Mouse (Mus musculus): ENCODE measurements around the gene Dtnbp1.

DNA sequence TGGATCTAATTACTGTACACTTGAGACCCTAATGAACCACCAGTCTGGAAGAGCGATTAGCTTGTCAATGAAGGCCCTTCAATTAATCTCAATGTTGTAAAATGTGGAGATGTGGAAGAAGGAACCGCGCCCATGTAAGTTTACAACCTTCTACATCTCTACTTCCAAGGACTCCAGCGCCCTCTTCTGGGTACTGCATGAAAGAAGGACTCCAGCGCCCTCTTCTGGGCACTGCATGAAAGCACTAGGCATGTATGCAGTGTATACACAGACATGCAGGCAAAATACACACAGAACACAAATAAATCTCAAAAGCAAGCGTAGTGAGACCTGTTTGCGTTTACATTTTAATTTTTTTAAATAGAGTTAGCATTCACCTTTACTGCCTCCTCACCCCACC lies 6.2 kb upstream of the Dtnbp1 start:
- TF ChIP-seq GATA1 (IDR thresholded peaks at IDR 0.05; ENCODE audit: borderline replicate concordance, low read length) (no peak), FLI1 (IDR thresholded peaks at IDR 0.05; ENCODE audit: low read length) (no peak)

Measured in megakaryocyte, embryonic 14.5 days (primary cell).